Mouse (Mus musculus) CH12.LX (cell line): ENCODE results near the gene Pdcd1lg2. TPM values are rescaled to one million over a fixed set of nuclear protein-coding genes. Genes with fewer than 3 reads are reported as not detected.

Experiments
- DNase-seq: peaks from one replicate; pipeline ENCODE4 v3.0.0-alpha.2; 2013; ENCODE audit errors: extremely low read depth
- H3K27ac ChIP-seq: 2 replicates; pipeline ENCODE4 v1.5.1; 2012; ENCODE audit warnings: low read depth, mild to moderate bottlenecking, control low read depth, moderate library complexity; ENCODE audit not compliant: insufficient read depth
- H3K27me3 ChIP-seq: replicated peaks from 2 replicates; pipeline ENCODE3; 2012; ENCODE audit warnings: inconsistent platforms
- H3K36me3 ChIP-seq, 2 experiments: replicated peaks in 1 of 2; 2 replicates each; pipeline versions ENCODE3 to v1.6.1; 2012; ENCODE audit warnings: inconsistent platforms in 1 of 2, low read length in 1 of 2, mild to moderate bottlenecking in 1 of 2, mixed read lengths in 1 of 2, moderate library complexity in 1 of 2; ENCODE audit not compliant: control insufficient read depth in 1 of 2, insufficient read depth in 1 of 2
- H3K4me1 ChIP-seq, 2 experiments: 2 replicates each; pipeline ENCODE4 v1.6.1; 2012; ENCODE audit warnings: inconsistent platforms in 1 of 2, moderate library complexity in 1 of 2; ENCODE audit not compliant: insufficient read depth in 2 of 2, control insufficient read depth in 1 of 2
- H3K4me2 ChIP-seq: 2 replicates; pipeline ENCODE4 v1.6.1; 2012; ENCODE audit warnings: low read depth, mild to moderate bottlenecking, control low read depth; ENCODE audit not compliant: poor library complexity, insufficient read depth, severe bottlenecking
- H3K4me3 ChIP-seq, 3 experiments: fragments of 150-350 bp in 1 of 3; sonication (generic) in 1 of 3; replicated peaks in 1 of 3; 2 replicates each; pipeline versions ENCODE3 to v1.5.1; 2011 to 2012; ENCODE audit warnings: low read depth in 2 of 3, low read length in 2 of 3, mild to moderate bottlenecking in 2 of 3, moderate library complexity in 2 of 3, control low read depth in 1 of 3, improper control_type of control experiment in 1 of 3, inconsistent platforms in 1 of 3, mixed read lengths in 1 of 3; ENCODE audit not compliant: poor library complexity in 1 of 3
- H3K79me2 ChIP-seq: replicated peaks from 2 replicates; pipeline ENCODE4 v1.6.1; 2012; ENCODE audit warnings: mild to moderate bottlenecking, moderate library complexity; ENCODE audit not compliant: control insufficient read depth, poor library complexity, insufficient read depth, severe bottlenecking; ENCODE audit errors: extremely low read depth
- H3K9ac ChIP-seq: 2 replicates; pipeline ENCODE4 v1.6.1; 2012; ENCODE audit warnings: low read depth, mild to moderate bottlenecking, control low read depth, moderate library complexity; ENCODE audit not compliant: insufficient read depth
- H3K9me3 ChIP-seq: replicated peaks from 2 replicates; pipeline ENCODE3; 2012; ENCODE audit warnings: low read length, inconsistent platforms, mixed read lengths
- CTCF ChIP-seq, 2 experiments: IDR thresholded peaks in 1 of 2; conservative IDR thresholded peaks in 1 of 2; 2 replicates each; pipeline ENCODE4 v1.5.1; 2011 to 2012; ENCODE audit warnings: low read depth in 2 of 2, low read length in 2 of 2, improper control_type of control experiment in 1 of 2, inconsistent platforms in 1 of 2, mild to moderate bottlenecking in 1 of 2, moderate library complexity in 1 of 2
- EP300 ChIP-seq: IDR thresholded peaks from 2 replicates; pipeline ENCODE4 v1.6.1; 2011; ENCODE audit warnings: low read length, improper control_type of control experiment
- GABPA ChIP-seq: IDR thresholded peaks from 2 replicates; pipeline ENCODE4 v1.6.1; 2012; ENCODE audit warnings: low read depth, low read length, improper control_type of control experiment, inconsistent platforms; ENCODE audit not compliant: insufficient replicate concordance
- IRF4 ChIP-seq: IDR thresholded peaks from 2 replicates; pipeline ENCODE4 v1.6.1; 2014; ENCODE audit warnings: low read depth, mild to moderate bottlenecking, inconsistent platforms, low read length, improper control_type of control experiment
- JUN ChIP-seq: IDR thresholded peaks from 2 replicates; pipeline ENCODE4 v1.6.1; 2011; ENCODE audit warnings: low read depth, mild to moderate bottlenecking, low read length, improper control_type of control experiment, moderate library complexity; ENCODE audit not compliant: insufficient read depth
- KAT2A ChIP-seq: IDR thresholded peaks from 2 replicates; pipeline ENCODE4 v1.6.1; 2012; ENCODE audit warnings: low read length, improper control_type of control experiment, inconsistent platforms; ENCODE audit not compliant: insufficient replicate concordance
- MEF2A ChIP-seq: IDR thresholded peaks from 2 replicates; pipeline ENCODE4 v1.6.1; 2014; ENCODE audit warnings: low read depth, mild to moderate bottlenecking, inconsistent platforms, low read length, improper control_type of control experiment, borderline replicate concordance
- NRF1 ChIP-seq: IDR thresholded peaks from 2 replicates; pipeline ENCODE4 v1.6.1; 2014; ENCODE audit warnings: low read depth, mild to moderate bottlenecking, inconsistent platforms, low read length, improper control_type of control experiment, moderate library complexity
- PAX5 ChIP-seq: IDR thresholded peaks from 2 replicates; pipeline ENCODE4 v1.6.1; 2012; ENCODE audit warnings: low read length, inconsistent platforms, mixed read lengths
- POLR2A ChIP-seq: IDR thresholded peaks from 2 replicates; pipeline ENCODE4 v1.6.1; 2011; ENCODE audit warnings: low read depth, mild to moderate bottlenecking, improper control_type of control experiment, low read length
- RAD21 ChIP-seq: IDR thresholded peaks from 2 replicates; pipeline ENCODE4 v1.6.1; 2011; ENCODE audit warnings: low read depth, mild to moderate bottlenecking, low read length, improper control_type of control experiment, moderate library complexity
- SIN3A ChIP-seq: IDR thresholded peaks from 2 replicates; pipeline ENCODE4 v1.6.1; 2012; ENCODE audit warnings: low read length, improper control_type of control experiment, inconsistent platforms
- SMC3 ChIP-seq: IDR thresholded peaks from 2 replicates; pipeline ENCODE4 v1.6.1; 2011; ENCODE audit warnings: low read depth, low read length, improper control_type of control experiment
- TCF12 ChIP-seq: IDR thresholded peaks from 2 replicates; pipeline ENCODE4 v1.6.1; 2014; ENCODE audit warnings: low read depth, mild to moderate bottlenecking, inconsistent platforms, low read length, improper control_type of control experiment
- USF1 ChIP-seq: IDR thresholded peaks from 2 replicates; pipeline ENCODE4 v1.6.1; 2014; ENCODE audit warnings: low read depth, mild to moderate bottlenecking, inconsistent platforms, low read length, improper control_type of control experiment
- ZKSCAN1 ChIP-seq: IDR thresholded peaks from 2 replicates; pipeline ENCODE4 v1.6.1; 2012; ENCODE audit warnings: low read depth, inconsistent platforms, low read length, improper control_type of control experiment, borderline replicate concordance
- dilution Hi-C: fragments of 300-500 bp; cut with MboI; formaldehyde crosslinking; loops from 2 replicates; pipeline ENCODE4 v1.14.3; 2020; ENCODE audit warnings: low sequenced_read_pairs; ENCODE audit not compliant: extremely low pct_unique_long_range_greater_than_20kb, extremely low pct_ligation_motif_present
- in situ Hi-C: fragments of 300-500 bp; cut with MboI; formaldehyde crosslinking; loops from 3 replicates; pipeline ENCODE4 v1.14.3; 2019; ENCODE audit warnings: low sequenced_read_pairs, low pct_ligation_motif_present, low pct_unique_long_range_greater_than_20kb, mixed read lengths
- polyA plus RNA-seq: library from polyadenylated mRNA; unstranded; fragments of >175 nt; gene quantifications from 2 replicates; pipeline ENCODE4 v1.2.1, GENCODE M21; 2012; ENCODE audit warnings: low read depth; ENCODE audit not compliant: insufficient read length
- total RNA-seq, 2 experiments: library from RNA; depleted of rRNA; stranded (reverse); fragments of 300-350 nt in 1 of 2; fragments of >200 nt in 1 of 2; gene quantifications; 2 replicates each; pipeline ENCODE4 v1.2.3; 2012 to 2014

Pdcd1lg2 gene
- total and polyA plus RNA-seq, 3 experiments = 1.4 to 5.5 (median 1.7) TPM

DNA sequence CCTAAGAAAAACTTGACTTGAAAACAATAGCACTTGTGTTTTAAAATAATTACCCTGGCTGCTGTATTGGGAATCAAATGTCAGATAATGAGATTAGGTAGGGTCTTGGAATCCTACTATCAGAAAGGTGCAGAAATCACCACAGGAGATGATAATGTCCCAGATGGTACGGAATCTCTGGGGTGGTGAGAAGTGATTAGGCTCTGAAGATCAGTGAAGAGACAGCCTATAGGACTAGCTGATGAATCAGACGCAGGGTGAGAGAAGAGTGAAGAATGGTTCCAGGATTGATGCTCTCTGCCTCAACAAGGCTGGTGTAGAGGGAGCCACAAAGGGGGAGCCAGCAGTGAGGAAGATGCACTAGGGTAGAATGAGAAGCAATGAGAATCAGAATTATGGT, 6.5 kb downstream of the Pdcd1lg2 start:
- Histone ChIP-seq H3K4me2 (no peak overlapping the region), H3K4me3 (no peak overlapping the region), H3K4me1 (peaks cover 16 to 70% of the 10 kb centered on the region in 2 experiments), H3K9ac (no peak overlapping the region), H3K79me2 (no peaks in the 10 kb centered on the region), H3K36me3 (no peaks in the 10 kb centered on the region), H3K27me3 (no peaks in the 10 kb centered on the region), H3K9me3 (no peaks in the 10 kb centered on the region), H3K27ac (no peak overlapping the region)
- TF ChIP-seq SIN3A (no peak), KAT2A (no peak)
- DNase-seq = no peak
- in situ Hi-C loops (no loop called here), dilution Hi-C loops (no loop called here)

DNA sequence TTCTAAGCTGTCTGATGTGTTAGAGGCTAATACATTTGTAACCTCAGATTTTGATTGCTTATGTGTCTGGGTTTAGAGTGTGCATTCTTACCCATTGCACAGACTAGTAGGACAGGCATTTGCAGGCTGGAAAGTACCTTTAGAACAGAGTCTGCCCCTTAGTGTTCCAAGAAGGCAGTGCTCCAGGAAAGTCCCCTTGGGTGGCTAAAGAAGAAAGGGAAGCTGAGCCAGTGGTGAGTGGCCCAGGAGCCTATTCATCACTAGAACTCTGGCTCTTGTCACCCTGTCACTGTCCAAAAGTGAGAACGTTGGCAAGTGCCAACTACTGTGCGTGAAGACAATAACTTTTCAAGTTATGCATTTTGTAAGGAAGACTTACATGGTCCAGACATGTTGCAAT, 7.2 kb downstream of the Pdcd1lg2 start:
- Histone ChIP-seq H3K27ac (no peak overlapping the region), H3K9me3 (no peaks in the 10 kb centered on the region), H3K79me2 (no peaks in the 10 kb centered on the region), H3K9ac (no peak overlapping the region), H3K36me3 (no peaks in the 10 kb centered on the region), H3K4me1 (peaks cover 16 to 76% of the 10 kb centered on the region in 2 experiments), H3K4me2 (no peak overlapping the region), H3K4me3 (no peak overlapping the region), H3K27me3 (no peaks in the 10 kb centered on the region)
- dilution Hi-C loops (no loop called here), in situ Hi-C loops (no loop called here)
- DNase-seq = no peak
- no peak for TF ChIP-seq PAX5
- TF ChIP-seq EP300 = no peak
- no peak for TF ChIP-seq JUN
- no peak for TF ChIP-seq NRF1
- TF ChIP-seq POLR2A = no peak
- TF ChIP-seq ZKSCAN1 = no peak
- peak; percentile 49 for TF ChIP-seq SMC3
- TF ChIP-seq TCF12 = no peak
- TF ChIP-seq MEF2A = no peak
- TF ChIP-seq CTCF (conservative IDR thresholded peaks at IDR 0.05 in 1 of 2, IDR thresholded peaks at IDR 0.05 in 1 of 2; ENCODE audit: low read depth in 2 of 2, low read length in 2 of 2) = peak in 1 of 2 experiments; percentile 34; a peak in 1 of 4 replicates
- TF ChIP-seq IRF4 = 0 out of 2 replicates have a peak, but pooled peaks have one; percentile 14
- TF ChIP-seq RAD21 = peak; percentile 23

DNA sequence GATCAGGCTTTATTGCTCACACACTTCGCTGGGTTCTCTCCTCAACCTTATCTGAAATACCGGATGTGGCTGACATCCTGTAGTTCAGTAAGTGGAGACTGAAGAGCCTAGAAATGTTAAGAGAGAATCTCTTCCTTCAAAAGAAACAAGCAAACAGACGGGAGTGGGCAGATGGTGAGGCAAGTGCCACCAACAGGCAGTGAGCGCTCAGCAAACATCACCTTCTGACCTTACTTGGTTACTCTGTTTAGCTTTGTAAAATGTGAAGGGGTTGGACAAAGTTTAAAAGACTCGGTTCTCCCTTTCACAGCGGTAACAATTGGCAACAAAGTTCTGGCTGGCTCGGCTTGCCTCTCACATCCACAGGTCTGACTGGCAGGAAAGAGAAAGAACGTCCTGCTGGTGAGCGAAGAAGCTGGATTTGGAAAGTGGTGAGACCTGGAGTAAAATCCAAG, 8.0 kb downstream of the Pdcd1lg2 start:
- H3K27me3 ChIP-seq = no peaks in the 10 kb centered on the region
- H3K9ac ChIP-seq = no peak overlapping the region
- no peak overlapping the region for H3K4me2 ChIP-seq
- TF ChIP-seq TCF12 (no peak), USF1 (no peak), SIN3A (no peak), GABPA (no peak), EP300 (no peak), MEF2A (no peak)
- H3K79me2 ChIP-seq = no peaks in the 10 kb centered on the region
- no peaks in the 10 kb centered on the region for H3K9me3 ChIP-seq
- no peak overlapping the region for H3K4me3 ChIP-seq
- in situ Hi-C loops (no loop called here), dilution Hi-C loops (no loop called here)
- no peak overlapping the region for H3K27ac ChIP-seq
- H3K4me1 ChIP-seq = peaks cover 19 to 80% of the 10 kb centered on the region in 2 experiments
- H3K36me3 ChIP-seq = no peaks in the 10 kb centered on the region
- no peak for DNase-seq
